Mouse (Mus musculus) spleen, adult 2 months (tissue): ENCODE measurements around the gene Gm20388. TPM values are rescaled to one million over a fixed set of nuclear protein-coding genes. Genes with fewer than 3 reads are reported as not detected.

Experiments
- DNase-seq, 2 experiments: peaks; one replicate each; pipeline versions ENCODE4 v3.0.0 to v3.0.0-alpha.2; 2012 to 2021; ENCODE audit warnings: low spot score in 2 of 2, low read depth in 1 of 2
- H3K27ac ChIP-seq: fragments of 200-500 bp; 2 replicates; pipeline ENCODE4 v1.5.1; 2012; ENCODE audit warnings: low read length, inconsistent platforms; ENCODE audit not compliant: insufficient read depth
- H3K27me3 ChIP-seq: fragments of 200-500 bp; 2 replicates; pipeline ENCODE4 v1.6.1; 2012; ENCODE audit warnings: mild to moderate bottlenecking, moderate library complexity, low read length, inconsistent platforms; ENCODE audit not compliant: control insufficient read depth, insufficient read depth
- H3K36me3 ChIP-seq: fragments of 200-500 bp; 2 replicates; pipeline ENCODE4 v1.6.1; 2012; ENCODE audit warnings: mild to moderate bottlenecking, low read length, inconsistent platforms; ENCODE audit not compliant: control insufficient read depth, insufficient read depth
- H3K4me1 ChIP-seq: fragments of 200-500 bp; 2 replicates; pipeline ENCODE4 v1.6.1; 2011; ENCODE audit warnings: inconsistent platforms; ENCODE audit not compliant: control insufficient read depth, insufficient read depth, insufficient read length
- H3K4me3 ChIP-seq: fragments of 200-500 bp; 2 replicates; pipeline ENCODE4 v1.5.1; 2011; ENCODE audit warnings: mild to moderate bottlenecking, inconsistent platforms; ENCODE audit not compliant: insufficient read depth, insufficient read length; ENCODE audit errors: extremely low read depth
- CTCF ChIP-seq: fragments of 200-500 bp; IDR thresholded peaks from 2 replicates; pipeline ENCODE4 v1.5.1; 2011; ENCODE audit warnings: mild to moderate bottlenecking, inconsistent platforms; ENCODE audit not compliant: insufficient read depth, insufficient read length, insufficient replicate concordance; ENCODE audit errors: extremely low read depth
- POLR2A ChIP-seq: fragments of 200-500 bp; IDR thresholded peaks from 2 replicates; pipeline ENCODE4 v1.6.1; 2011; ENCODE audit warnings: low read depth, low read length, inconsistent platforms
- WGBS: fragments of 180-500 bp; shearing (Covaris S2); methylation state at CpG from one replicate; pipeline ENCODE4 v1.1.7; 2018; 5-methylcytosine and 5-hydroxymethylcytosine counted together
- polyA plus RNA-seq: library from polyadenylated mRNA; depleted of rRNA; stranded (reverse); fragments of >200 nt; gene quantifications from 2 replicates; pipeline ENCODE4 v1.2.3, GENCODE M21; 2012

The Gm20388 gene
- polyA plus RNA-seq, 1 experiment = 26.1 TPM

GRCm38 (mm10) chr8:122180116-122180515 lies 2269.5 kb downstream of the Gm20388 start:
- WGBS = 91% methylated on average over 9 of the region's 9 CpGs
- DNase-seq = no peak
- Histone ChIP-seq H3K36me3 (no peaks in the 10 kb centered on the region), H3K27ac (no peak overlapping the region), H3K27me3 (no peaks in the 10 kb centered on the region), H3K4me1 (no peaks in the 10 kb centered on the region), H3K4me3 (no peak overlapping the region)
- TF ChIP-seq POLR2A = no peak

DNA sequence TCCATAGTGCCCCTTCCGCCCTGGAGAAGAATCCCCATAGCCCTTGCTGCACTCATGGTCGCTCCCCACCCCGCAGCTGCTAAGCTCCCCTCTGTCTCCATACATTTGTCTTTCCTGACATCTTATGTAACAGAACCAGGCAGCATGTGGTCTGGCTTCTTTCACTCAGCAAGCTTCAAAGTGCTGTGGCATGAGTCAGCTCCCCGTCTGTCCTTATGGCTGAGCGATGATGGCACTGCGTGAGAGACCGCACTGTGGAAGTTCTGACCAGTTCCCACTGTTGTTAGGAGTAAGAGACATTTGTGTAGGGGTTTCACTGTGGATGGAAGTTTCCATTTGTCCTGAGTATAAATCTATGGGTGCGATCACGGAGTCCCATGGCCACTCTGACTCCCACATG lies 2270.8 kb downstream of the Gm20388 start:
- no peak overlapping the region for H3K4me3 ChIP-seq
- no peak for TF ChIP-seq POLR2A
- no peak for TF ChIP-seq CTCF
- H3K27ac ChIP-seq = no peak overlapping the region
- H3K27me3 ChIP-seq = no peaks in the 10 kb centered on the region
- H3K36me3 ChIP-seq = no peaks in the 10 kb centered on the region
- DNase-seq = no peak
- 28% methylated on average over 9 of the region's 9 CpGs for WGBS
- no peaks in the 10 kb centered on the region for H3K4me1 ChIP-seq

DNA sequence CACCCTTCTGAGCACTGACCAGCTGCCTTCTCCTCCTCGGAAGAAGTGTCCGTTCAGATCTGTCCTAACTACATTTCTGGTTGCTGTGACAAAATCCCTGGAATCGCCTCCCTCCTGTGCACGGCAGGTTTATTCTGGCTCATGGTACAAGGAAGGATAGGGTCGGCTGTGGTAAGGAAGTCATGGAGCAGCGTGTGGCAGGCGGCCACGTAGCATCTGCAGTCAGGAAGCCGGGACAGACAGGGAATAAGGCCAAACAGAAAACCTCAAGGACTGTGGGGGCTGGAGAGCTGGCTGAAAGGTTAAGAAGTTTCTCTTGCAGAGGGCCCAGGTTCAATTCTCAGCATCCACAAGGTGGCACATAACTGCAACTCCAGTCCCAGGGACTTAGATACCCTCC lies 2271.3 kb downstream of the Gm20388 start:
- TF ChIP-seq POLR2A (no peak), CTCF (no peak)
- H3K27ac ChIP-seq = no peak overlapping the region
- H3K4me1 ChIP-seq = no peaks in the 10 kb centered on the region
- no peaks in the 10 kb centered on the region for H3K36me3 ChIP-seq
- DNase-seq = no peak
- no peak overlapping the region for H3K4me3 ChIP-seq
- WGBS = 52% methylated on average over 9 of the region's 9 CpGs
- H3K27me3 ChIP-seq = no peaks in the 10 kb centered on the region

DNA sequence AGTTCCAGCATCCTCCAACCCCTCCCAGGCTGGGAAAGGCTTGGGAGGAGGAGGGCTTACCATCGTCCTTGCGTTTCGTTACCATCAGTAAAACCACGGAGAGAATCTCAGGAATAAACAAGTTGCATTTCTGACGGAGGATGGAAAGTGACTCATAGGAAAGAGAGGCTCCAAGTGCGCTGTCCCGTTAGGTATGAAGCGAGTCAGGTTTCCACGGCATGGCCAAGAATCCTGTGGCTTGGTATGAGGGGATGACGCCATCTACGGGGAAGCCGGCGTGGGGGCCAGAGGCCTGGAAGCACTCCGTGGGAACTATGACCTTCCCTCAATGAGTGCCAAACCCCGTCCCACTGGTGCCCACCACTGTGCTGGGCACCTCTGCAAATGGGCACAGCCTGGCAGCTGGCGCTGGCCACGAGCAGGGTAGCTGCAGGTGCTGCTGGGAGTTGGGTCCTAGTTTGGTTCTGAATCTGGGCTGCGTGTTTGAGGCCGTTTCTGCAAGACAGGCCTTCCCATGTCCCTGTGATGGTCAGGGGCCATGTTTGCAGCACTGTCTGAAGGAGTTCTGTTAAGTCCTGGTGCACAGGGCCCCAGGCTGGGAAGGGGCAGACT lies 2275.8 kb downstream of the Gm20388 start:
- no peaks in the 10 kb centered on the region for H3K36me3 ChIP-seq
- H3K4me1 ChIP-seq = no peaks in the 10 kb centered on the region
- H3K27ac ChIP-seq = no peak overlapping the region
- H3K27me3 ChIP-seq = no peaks in the 10 kb centered on the region
- no peak for TF ChIP-seq POLR2A
- TF ChIP-seq CTCF = no peak
- 89% methylated on average over 19 of the region's 19 CpGs for WGBS
- no peak for DNase-seq
- no peak overlapping the region for H3K4me3 ChIP-seq

- no peak for TF ChIP-seq POLR2A
- H3K4me3 ChIP-seq = no peak overlapping the region
- H3K27ac ChIP-seq = no peak overlapping the region
- no peaks in the 10 kb centered on the region for H3K36me3 ChIP-seq
- no peak for DNase-seq
- no peaks in the 10 kb centered on the region for H3K4me1 ChIP-seq
- H3K27me3 ChIP-seq = no peaks in the 10 kb centered on the region
- WGBS = 81% methylated on average over 4 of the region's 4 CpGs
Measured at GRCm38 (mm10) chr8:122187271-122187670, 2276.6 kb downstream of the Gm20388 start.

DNA sequence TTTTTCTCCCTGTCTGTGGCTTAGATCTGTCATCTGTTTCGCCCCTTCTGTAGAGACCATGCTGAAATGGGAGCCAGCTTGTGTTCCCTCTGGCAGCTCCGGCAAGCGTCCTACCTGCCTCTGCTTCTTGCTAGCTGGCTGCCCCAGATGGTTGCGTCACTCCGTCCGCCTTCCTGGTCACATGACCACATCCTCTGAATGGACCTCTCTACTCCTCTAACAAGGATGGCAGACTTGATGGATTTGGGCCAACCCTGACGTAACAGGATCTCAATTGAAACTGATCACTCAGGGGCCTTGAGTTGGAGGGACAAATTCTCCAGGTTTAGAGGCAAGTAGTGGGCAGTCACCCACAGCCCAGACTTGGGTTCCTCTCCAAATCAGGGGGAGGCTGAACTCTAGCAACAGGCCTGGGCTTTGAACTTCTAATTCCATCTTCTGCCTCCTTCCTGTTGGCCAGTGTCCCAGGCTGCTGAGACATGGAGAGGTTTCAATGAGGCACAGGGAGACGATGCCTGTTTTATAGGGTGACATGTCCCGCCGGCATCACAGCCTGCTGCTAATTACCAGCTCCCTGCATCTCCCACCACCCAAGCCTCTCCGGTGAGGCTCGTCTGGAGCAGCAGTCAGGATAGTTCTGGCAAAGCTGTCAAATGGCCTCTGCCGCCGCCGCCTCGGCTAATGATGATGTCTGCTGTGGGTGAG lies 2279.9 kb downstream of the Gm20388 start:
- 67% methylated on average over 16 of the region's 16 CpGs for WGBS
- Histone ChIP-seq H3K27ac (no peak overlapping the region), H3K27me3 (no peaks in the 10 kb centered on the region), H3K36me3 (no peaks in the 10 kb centered on the region), H3K4me1 (no peaks in the 10 kb centered on the region), H3K4me3 (no peak overlapping the region)
- TF ChIP-seq POLR2A = no peak
- no peak for TF ChIP-seq CTCF
- DNase-seq = no peak

- Histone ChIP-seq H3K27ac (no peak overlapping the region), H3K4me1 (no peaks in the 10 kb centered on the region), H3K27me3 (no peaks in the 10 kb centered on the region), H3K36me3 (no peaks in the 10 kb centered on the region), H3K4me3 (no peak overlapping the region)
- no peak for DNase-seq
- TF ChIP-seq CTCF (no peak), POLR2A (no peak)
- WGBS = 56% methylated on average over 8 of the region's 8 CpGs
Measured at GRCm38 (mm10) chr8:122191054-122191376, 2280.4 kb downstream of the Gm20388 start.
